Comparison of ENCODE assay signal across 12 mouse cellular contexts in the genomic region with DNA sequence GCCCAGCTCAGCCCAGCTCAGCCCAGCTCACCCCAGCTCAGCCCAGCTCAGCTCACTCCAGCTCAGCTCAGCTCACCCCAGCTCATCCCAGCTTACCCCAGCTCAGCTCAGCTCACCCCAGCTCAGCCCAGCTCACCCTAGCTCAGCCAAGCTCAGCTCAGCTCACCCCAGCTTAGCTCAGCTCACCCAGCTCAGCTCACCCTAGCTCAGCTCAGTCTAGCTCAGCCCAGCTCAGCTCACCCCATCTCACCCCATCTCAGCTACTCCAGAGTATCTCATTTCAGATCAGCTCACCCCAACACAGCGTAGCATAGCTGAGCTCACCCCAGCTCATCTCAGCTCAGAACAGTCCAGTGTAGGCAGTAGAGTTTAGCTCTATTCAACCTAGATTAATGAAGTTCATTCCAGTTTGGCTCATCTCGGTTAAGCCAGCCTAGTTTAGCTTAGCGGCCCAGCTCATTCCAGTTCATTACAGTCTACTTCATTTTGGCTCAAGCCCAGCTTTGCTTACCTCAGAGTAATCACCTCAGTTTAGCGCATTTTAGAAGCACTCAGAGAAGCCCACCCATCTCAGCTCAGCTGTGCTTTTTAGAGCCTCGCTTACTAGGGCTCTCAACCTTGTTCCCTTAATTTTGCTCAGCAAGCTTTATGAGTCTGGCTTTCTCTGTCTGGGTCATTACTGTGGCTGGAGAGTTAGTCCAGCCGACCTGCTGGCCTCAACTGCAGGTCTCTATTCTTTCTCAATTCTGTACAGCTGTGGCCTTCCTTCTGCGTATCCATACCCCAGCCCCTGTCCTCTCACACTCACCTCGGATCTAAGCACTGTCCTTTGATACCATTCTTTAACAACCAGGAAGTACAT.
DNase-seq lines count a peak whose midpoint lies in the region; ATAC-seq and TF ChIP-seq lines count a peak whose summit lies in the region.
"Had no signal": no experiment of that assay in that cellular context is flagged by ENCODE, and none has a peak within 500 bp of the region (broad histone marks: within the 10 kb centered on the region; RNA-seq: fewer than 3 reads in every experiment).

No protein-coding gene starts in this region.

- dilution Hi-C loops in CH12.LX (cut with MboI; ENCODE audit: extremely low pct_ligation_motif_present, extremely low pct_unique_long_range_greater_than_20kb, low sequenced_read_pairs), result no loop called here

- ATAC-seq in granulocyte monocyte progenitor cell, adult 5-6 weeks (replicated peaks; ENCODE audit: poor library complexity, severe bottlenecking), result 0 out of 2 replicates have a peak, but pooled peaks have one; percentile 6
- ATAC-seq in neural tube, embryonic 15.5 days (ENCODE audit: low FRiP score), result no peak
- ATAC-seq: midbrain, embryonic 15.5 days had no signal

- no peak for TF ChIP-seq EP300 in CH12.LX (IDR thresholded peaks at IDR 0.05; ENCODE audit: low read length)

- peak overlapping the region; percentile 7 for H3K4me3 ChIP-seq in gastrocnemius, adult 2 months
- H3K4me3 ChIP-seq in CH12.LX (replicated peaks in 1 of 3; ENCODE audit: low read depth in 2 of 3, low read length in 2 of 3, poor library complexity in 1 of 3), result peak overlapping the region; percentile 64 to 99 (median 81)
- peak overlapping the region; percentile 14; the same call in 1 of the 2 replicates for H3K4me3 ChIP-seq in olfactory bulb, adult 2 months (ENCODE audit: insufficient read depth, low read depth, low read length)
- H3K4me3 ChIP-seq in neural tube, embryonic 15.5 days (replicated peaks), result no peak overlapping the region
- H3K4me3 ChIP-seq: kidney, embryonic 15.5 days; midbrain, embryonic 15.5 days had no signal

- peaks cover 5 to 10% of the 10 kb centered on the region in 2 experiments; a peak in 2 of 4 replicates for H3K4me1 ChIP-seq in CH12.LX (ENCODE audit: control insufficient read depth in 1 of 2, insufficient read depth in 2 of 2)
- no peaks in the 10 kb centered on the region for H3K4me1 ChIP-seq in olfactory bulb, adult 2 months (ENCODE audit: control insufficient read depth, insufficient read depth, low read length)
- H3K4me1 ChIP-seq in neural tube, embryonic 15.5 days, result no peaks in the 10 kb centered on the region
- H3K4me1 ChIP-seq: kidney, embryonic 15.5 days; midbrain, embryonic 15.5 days had no signal

- H3K79me2 ChIP-seq in CH12.LX (replicated peaks; ENCODE audit: control insufficient read depth, extremely low read depth, insufficient read depth, poor library complexity, severe bottlenecking), result peaks cover 70% of the 10 kb centered on the region

- DNase-seq in gastrocnemius, adult 2 months, result no peak
- no peak for DNase-seq in gastrocnemius, postnatal 10 days
- no peak for DNase-seq in CH12.LX (ENCODE audit: extremely low read depth)
- DNase-seq in left cerebral cortex, adult 11 months (ENCODE audit: low spot score), result no peak
- no peak for DNase-seq in left cerebral cortex, postnatal 36 days (ENCODE audit: low spot score in 2 of 2)
- DNase-seq: cerebellum, adult 9-10 months; lung, adult 18-20 months had no signal

- TF ChIP-seq RAD21 in CH12.LX (IDR thresholded peaks at IDR 0.05; ENCODE audit: low read depth, low read length), result no peak

- TF ChIP-seq POLR2A in CH12.LX (IDR thresholded peaks at IDR 0.05; ENCODE audit: low read depth, low read length), result peak; percentile 53
- TF ChIP-seq POLR2A in olfactory bulb, adult 2 months (IDR thresholded peaks at IDR 0.05; ENCODE audit: insufficient read depth, low read depth, low read length), result no peak

- H3K9ac ChIP-seq in CH12.LX (ENCODE audit: insufficient read depth, low read depth), result peak overlapping the region; percentile 92
- H3K9ac ChIP-seq in neural tube, embryonic 15.5 days (replicated peaks), result no peak overlapping the region
- H3K9ac ChIP-seq: kidney, embryonic 15.5 days; midbrain, embryonic 15.5 days had no signal

- no peaks in the 10 kb centered on the region for H3K9me3 ChIP-seq in CH12.LX (replicated peaks; ENCODE audit: low read length)
- no peaks in the 10 kb centered on the region for H3K9me3 ChIP-seq in neural tube, embryonic 15.5 days (replicated peaks)
- H3K9me3 ChIP-seq: kidney, embryonic 15.5 days; midbrain, embryonic 15.5 days had no signal

- no peak for TF ChIP-seq CTCF in gastrocnemius, adult 2 months (IDR thresholded peaks at IDR 0.05)
- TF ChIP-seq CTCF in CH12.LX (conservative IDR thresholded peaks at IDR 0.05 in 1 of 2, IDR thresholded peaks at IDR 0.05 in 1 of 2; ENCODE audit: low read depth in 2 of 2, low read length in 2 of 2), result no peak
- TF ChIP-seq CTCF in olfactory bulb, adult 2 months (IDR thresholded peaks at IDR 0.05; ENCODE audit: insufficient read depth, low read depth, low read length), result no peak

- H3K27ac ChIP-seq in gastrocnemius, adult 2 months, result peak overlapping the region; percentile 53; the same call in 1 of the 2 replicates
- peak overlapping the region; percentile 100 for H3K27ac ChIP-seq in CH12.LX (ENCODE audit: insufficient read depth, low read depth)
- H3K27ac ChIP-seq in olfactory bulb, adult 2 months (ENCODE audit: insufficient read depth, low read depth, low read length), result no peak overlapping the region
- H3K27ac ChIP-seq in neural tube, embryonic 15.5 days (replicated peaks), result no peak overlapping the region
- H3K27ac ChIP-seq: kidney, embryonic 15.5 days; midbrain, embryonic 15.5 days had no signal

- no peaks in the 10 kb centered on the region for H3K27me3 ChIP-seq in CH12.LX (replicated peaks)
- no peaks in the 10 kb centered on the region for H3K27me3 ChIP-seq in neural tube, embryonic 15.5 days (replicated peaks)
- H3K27me3 ChIP-seq: kidney, embryonic 15.5 days; midbrain, embryonic 15.5 days had no signal

- peak overlapping the region; percentile 2; the same call in 1 of the 2 replicates for H3K4me2 ChIP-seq in CH12.LX (ENCODE audit: insufficient read depth, low read depth, poor library complexity, severe bottlenecking)
- no peak overlapping the region for H3K4me2 ChIP-seq in neural tube, embryonic 15.5 days
- H3K4me2 ChIP-seq: kidney, embryonic 15.5 days; midbrain, embryonic 15.5 days had no signal

- H3K36me3 ChIP-seq in CH12.LX (replicated peaks in 1 of 2; ENCODE audit: control insufficient read depth in 1 of 2, insufficient read depth in 1 of 2, low read length in 1 of 2), result peaks cover 57 to 69% of the 10 kb centered on the region in 2 experiments
- no peaks in the 10 kb centered on the region for H3K36me3 ChIP-seq in neural tube, embryonic 15.5 days
- H3K36me3 ChIP-seq: kidney, embryonic 15.5 days; midbrain, embryonic 15.5 days had no signal

- 79% methylated on average over 8 of the region's 8 CpGs for WGBS in olfactory bulb, adult 2 months
- 71% methylated on average over 8 of the region's 8 CpGs for WGBS in neural tube, embryonic 15.5 days

- intact Hi-C loops in gastrocnemius, adult 2 months (cut with DNase I), result no loop called here
- intact Hi-C loops in left cerebral cortex, postnatal 36 days (cut with DNase I), result no loop called here

- in situ Hi-C loops in CH12.LX (cut with MboI; ENCODE audit: low pct_ligation_motif_present, low pct_unique_long_range_greater_than_20kb, low sequenced_read_pairs), result loop anchor here (25.0 kb wide), 2 partner anchors 163 to 1737 kb away; no protein-coding TSS in a partner anchor

TF ChIP-seq in CH12.LX, 34 proteins besides CTCF, POLR2A, EP300 and RAD21:
- TF ChIP-seq CHD2 (IDR thresholded peaks at IDR 0.05; ENCODE audit: low read length) (no peak), JUND (conservative IDR thresholded peaks at IDR 0.05; ENCODE audit: low read depth, low read length) (no peak), POLR2AphosphoS2 (IDR thresholded peaks at IDR 0.05; ENCODE audit: low read depth, low read length) (no peak), USF1 (IDR thresholded peaks at IDR 0.05; ENCODE audit: low read depth, low read length) (no peak), MAX (IDR thresholded peaks at IDR 0.05; ENCODE audit: low read length) (no peak), TBP (conservative IDR thresholded peaks at IDR 0.05; ENCODE audit: low read depth, low read length) (0 out of 2 replicates have a peak, but pooled peaks have one; percentile 7), JUN (IDR thresholded peaks at IDR 0.05; ENCODE audit: insufficient read depth, low read depth, low read length) (no peak), USF2 (conservative IDR thresholded peaks at IDR 0.05; ENCODE audit: low read depth, low read length) (no peak)

Comparison
In these comparisons a context has a peak if more than half of its experiments do, and no peak if none do; other contexts are left out.
1. H3K27ac ChIP-seq: peak in gastrocnemius, adult 2 months (single experiment) and CH12.LX (single experiment); none in olfactory bulb, adult 2 months (single experiment) and neural tube, embryonic 15.5 days (single experiment).